Mouse (Mus musculus): ENCODE data around the gene Cyp4f18. TPM values are rescaled to one million over a fixed set of nuclear protein-coding genes. Genes with fewer than 3 reads are reported as not detected.

Gene Cyp4f18
- polyA plus RNA-seq (2017; shearing (Covaris generic)) = 1 to 10 TPM in 1 of 2 experiments, under 1 TPM in 1; 0.38 to 5.8 TPM

DNA sequence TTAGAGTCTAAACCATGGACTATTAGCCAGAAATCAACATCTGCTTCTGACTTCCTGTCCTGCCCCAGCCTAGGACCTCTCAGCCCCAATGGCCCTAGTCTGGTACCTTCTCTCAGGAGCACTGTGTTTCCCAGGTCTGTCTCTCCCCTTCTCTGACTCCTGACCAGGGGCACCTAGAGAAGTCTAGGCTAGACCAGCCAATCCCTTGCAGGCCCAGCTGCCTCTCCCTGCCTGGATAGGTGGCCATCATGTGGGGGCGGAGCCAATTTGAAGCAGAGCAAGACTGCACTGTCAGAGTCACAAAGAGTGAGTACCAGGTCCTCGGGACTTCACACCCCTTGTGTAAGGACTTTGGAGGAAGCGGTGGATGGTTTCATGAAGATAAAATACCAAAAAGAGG, at the start of gene Cyp4f18:
Gene Cyp4f18, minus strand, starts transcription at position 154 of the 400 bp plus-strand sequence.

DNA sequence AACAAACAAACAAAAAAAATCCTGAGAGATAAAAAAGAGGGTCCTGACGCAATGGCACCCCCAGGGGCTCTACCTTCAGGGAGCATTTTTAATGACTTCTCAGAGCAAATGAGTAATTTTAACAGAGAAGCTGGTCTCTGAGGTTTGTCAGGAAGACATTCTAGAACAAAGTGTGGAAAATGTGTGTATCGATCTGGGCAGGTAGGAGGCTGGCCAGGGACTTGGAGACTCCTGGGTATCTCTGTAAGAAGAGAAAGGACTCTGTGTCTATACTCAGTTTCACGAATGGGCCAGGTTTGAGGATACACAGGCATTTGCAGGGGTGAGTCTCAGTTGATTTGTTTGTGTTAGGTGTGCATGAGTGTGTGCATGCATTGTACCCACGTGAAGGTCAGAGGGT, 31.5 kb upstream of the Cyp4f18 start, which contains the start of gene Olfr372:
Gene Olfr372, plus strand, starts transcription at position 301 of the 400 bp plus-strand sequence.

GRCm38 (mm10) chr8:71950482-71951221, 58.8 kb downstream of the Cyp4f18 start, which contains the start of gene Zfp961:
Gene Zfp961, plus strand, starts transcription at chr8:71951038.

Other genes starting within 250 kb of the Cyp4f18 start
- gene Zfp709, start 127.6 kb downstream of the Cyp4f18 start, polyA plus RNA-seq (2017; shearing (Covaris generic)) = 10 to 100 TPM in 1 of 2 experiments, 1 to 10 TPM in 1; 7.2 to 10.5 TPM
- 1 to 10 TPM; 4.1 to 6.3 TPM for gene Zfp882, start 101.0 kb downstream of the Cyp4f18 start, polyA plus RNA-seq (2017; shearing (Covaris generic))
- gene Zfp617, start 101.0 kb downstream of the Cyp4f18 start, polyA plus RNA-seq (2017; shearing (Covaris generic)) = 10 to 100 TPM; 14.0 to 16.7 TPM
- gene Zfp961, start 58.6 kb downstream of the Cyp4f18 start, polyA plus RNA-seq (2017; shearing (Covaris generic)) = 10 to 100 TPM; 21.4 to 26.6 TPM
- gene Olfr372, start 31.6 kb upstream of the Cyp4f18 start, polyA plus RNA-seq (2017; shearing (Covaris generic)) = under 1 TPM; 0.11 to 0.52 TPM
- gene Olfr373, start 73.6 kb upstream of the Cyp4f18 start, polyA plus RNA-seq (2017; shearing (Covaris generic)) = under 1 TPM; 0.18 to 0.42 TPM
- under 1 TPM; 0.10 to 0.33 TPM for gene Olfr374, start 97.4 kb upstream of the Cyp4f18 start, polyA plus RNA-seq (2017; shearing (Covaris generic))
- 100 to 1,000 TPM; 214 to 470 TPM for gene Tpm4, start 125.3 kb upstream of the Cyp4f18 start, polyA plus RNA-seq (2017; shearing (Covaris generic))
- gene Rab8a, start 151.6 kb upstream of the Cyp4f18 start, polyA plus RNA-seq (2017; shearing (Covaris generic)) = 100 to 1,000 TPM; 208 to 219 TPM
- 10 to 100 TPM; 32.5 to 35.8 TPM for gene Hsh2d, start 180.0 kb upstream of the Cyp4f18 start, polyA plus RNA-seq (2017; shearing (Covaris generic))
- 1 to 10 TPM in 1 of 2 experiments, not detected in 1; 1.2 TPM for gene Cib3, start 203.2 kb upstream of the Cyp4f18 start, polyA plus RNA-seq (2017; shearing (Covaris generic))
- gene Gm11034, start 204.0 kb upstream of the Cyp4f18 start, polyA plus RNA-seq (2017; shearing (Covaris generic)) = not detected
- 100 to 1,000 TPM in 1 of 2 experiments, 10 to 100 TPM in 1; 99.6 to 129 TPM for gene Fam32a, start 210.1 kb upstream of the Cyp4f18 start, polyA plus RNA-seq (2017; shearing (Covaris generic))
- gene Ap1m1, start 230.4 kb upstream of the Cyp4f18 start, polyA plus RNA-seq (2017; shearing (Covaris generic)) = 100 to 1,000 TPM; 171 to 175 TPM